Mouse (Mus musculus): ENCODE data around the gene Tada1. TPM values are rescaled to one million over a fixed set of nuclear protein-coding genes. Genes with fewer than 3 reads are reported as not detected.
A peak's percentile ranks its signal among the peaks of the same experiment; 100 is the strongest.

Tada1 gene
- polyA plus RNA-seq, 1 experiment from 2014 or later = 70.5 TPM

DNA sequence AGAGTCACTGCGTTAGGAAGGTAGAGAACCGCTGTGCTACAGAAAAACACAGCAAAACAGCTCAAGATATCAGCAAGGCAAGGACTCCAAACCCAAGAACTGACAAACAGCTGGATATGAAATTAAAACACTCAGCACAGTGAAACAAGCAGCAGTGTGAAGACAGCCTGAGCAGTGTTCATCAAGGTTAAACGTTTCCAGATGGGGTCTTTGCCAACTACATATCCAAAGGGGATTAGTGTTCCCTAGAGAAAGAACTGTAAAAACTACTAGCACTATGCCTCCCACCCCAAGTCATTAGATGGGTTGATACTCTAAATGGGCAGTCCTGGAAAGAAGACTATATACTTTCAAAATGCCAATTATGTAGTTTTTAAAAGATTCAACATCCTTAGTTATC, 29.6 kb upstream of the Tada1 start:
- Histone ChIP-seq H3K4me1 (ENCODE audit: control insufficient read depth, insufficient read depth, low read length) (no peaks in the 10 kb centered on the region), H3K27ac (ENCODE audit: low read depth, low read length) (no peak overlapping the region), H3K9me3 (ENCODE audit: control insufficient read depth, low read length) (no peaks in the 10 kb centered on the region), H3K9ac (ENCODE audit: low read length) (no peak overlapping the region), H3K4me2 (no peak overlapping the region), H3K4me3 (ENCODE audit: low read depth, low read length) (no peak overlapping the region), H3K27me3 (ENCODE audit: control insufficient read depth, insufficient read depth, low read length) (no peaks in the 10 kb centered on the region), H3K36me3 (ENCODE audit: control insufficient read depth, insufficient read depth, low read length) (no peaks in the 10 kb centered on the region)
- WGBS = 78% methylated on average over 3 of the region's 3 CpGs
- ATAC-seq (ENCODE audit: low FRiP score) = no peak
- peak; percentile 74 for DNase-seq (ENCODE audit: low spot score, missing footprints)

DNA sequence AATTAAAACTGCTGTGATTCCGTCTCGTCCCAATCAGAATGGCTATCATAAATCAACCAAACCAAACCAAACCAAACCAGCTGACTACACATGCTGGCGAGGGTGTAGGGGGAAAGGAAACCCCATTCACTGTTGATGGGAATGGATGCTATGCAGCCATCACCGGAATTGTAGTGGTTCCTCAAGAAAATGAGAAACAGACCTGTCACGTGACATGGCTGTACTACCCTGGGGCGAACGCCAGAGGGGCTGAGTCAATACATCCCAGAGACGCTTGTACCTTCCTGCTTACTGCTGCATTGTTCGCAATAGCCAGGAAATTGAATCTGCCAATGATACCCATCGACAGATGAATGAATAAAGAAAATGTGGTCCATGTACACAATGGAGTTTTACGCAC, 29.1 kb upstream of the Tada1 start:
- no peak overlapping the region for H3K4me3 ChIP-seq (ENCODE audit: low read depth, low read length)
- no peaks in the 10 kb centered on the region for H3K36me3 ChIP-seq (ENCODE audit: control insufficient read depth, insufficient read depth, low read length)
- ATAC-seq (ENCODE audit: low FRiP score) (no peak), DNase-seq (ENCODE audit: low spot score, missing footprints) (peak; percentile 72)
- H3K27ac ChIP-seq (ENCODE audit: low read depth, low read length) = no peak overlapping the region
- no peaks in the 10 kb centered on the region for H3K4me1 ChIP-seq (ENCODE audit: control insufficient read depth, insufficient read depth, low read length)
- H3K9ac ChIP-seq (ENCODE audit: low read length) = no peak overlapping the region
- 82% methylated on average over 11 of the region's 11 CpGs for WGBS
- H3K4me2 ChIP-seq = no peak overlapping the region
- H3K9me3 ChIP-seq (ENCODE audit: control insufficient read depth, low read length) = no peaks in the 10 kb centered on the region
- H3K27me3 ChIP-seq (ENCODE audit: control insufficient read depth, insufficient read depth, low read length) = no peaks in the 10 kb centered on the region

DNA sequence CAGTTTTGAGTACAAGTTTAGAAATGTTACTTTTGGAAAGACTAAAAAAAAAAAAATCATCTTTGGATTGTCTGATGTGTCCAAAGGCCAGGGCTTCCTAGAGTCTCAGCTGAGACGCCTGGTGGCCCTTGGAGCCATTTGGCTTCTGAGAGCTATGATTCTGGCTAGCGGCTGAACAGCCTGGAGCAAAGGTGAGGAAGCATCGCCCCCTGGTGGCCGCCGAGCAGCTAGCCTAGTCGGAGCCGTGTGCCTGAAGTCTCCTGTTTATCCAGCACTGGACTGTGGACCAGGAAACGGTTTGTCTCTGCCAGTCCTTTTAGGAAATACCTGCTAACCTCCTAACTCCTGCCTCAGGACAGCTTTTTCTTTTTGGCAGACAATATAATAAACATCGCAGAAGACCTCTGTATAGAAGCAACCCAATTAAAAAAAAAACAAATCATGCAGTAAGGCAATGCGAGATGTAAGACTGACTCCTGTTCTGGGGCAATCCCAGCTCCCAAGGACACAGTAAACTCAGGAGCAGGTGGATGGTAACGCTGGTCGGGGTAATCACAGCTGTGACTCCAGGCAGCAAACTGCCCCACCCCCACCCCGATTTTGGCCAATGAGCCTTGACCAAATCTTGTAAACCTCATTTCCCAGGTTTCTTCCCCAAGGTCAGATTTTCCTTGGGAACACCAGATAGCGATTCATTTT, 18.6 kb upstream of the Tada1 start:
- H3K4me1 ChIP-seq (ENCODE audit: control insufficient read depth, insufficient read depth, low read length) = no peaks in the 10 kb centered on the region
- WGBS = 26% methylated on average over 14 of the region's 14 CpGs
- ATAC-seq (ENCODE audit: low FRiP score) = peak; percentile 92

DNA sequence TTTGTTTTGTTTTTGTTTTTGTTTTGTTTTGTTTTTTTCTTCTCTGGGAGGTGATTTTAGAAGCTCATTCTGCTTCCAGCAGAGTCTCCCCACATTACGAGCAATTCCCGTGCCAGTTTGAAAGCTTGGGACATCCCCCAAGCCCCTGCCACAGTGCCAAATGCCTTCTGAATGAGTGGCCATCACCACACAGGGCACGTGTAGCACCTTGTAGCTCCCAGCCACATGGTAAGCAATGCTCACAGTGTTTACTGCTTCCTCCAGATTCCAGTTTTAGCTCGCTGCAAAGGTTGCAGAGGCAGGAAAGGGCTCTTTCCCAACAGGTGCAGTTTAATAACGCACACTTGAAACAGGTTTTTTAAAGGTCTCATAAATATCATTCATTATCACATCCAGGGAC, 18.0 kb upstream of the Tada1 start:
- no peak overlapping the region for H3K9ac ChIP-seq (ENCODE audit: low read length)
- H3K4me1 ChIP-seq (ENCODE audit: control insufficient read depth, insufficient read depth, low read length) = no peaks in the 10 kb centered on the region
- H3K36me3 ChIP-seq (ENCODE audit: control insufficient read depth, insufficient read depth, low read length) = no peaks in the 10 kb centered on the region
- H3K27ac ChIP-seq (ENCODE audit: low read depth, low read length) = no peak overlapping the region
- 78% methylated on average over 5 of the region's 5 CpGs for WGBS
- peak; percentile 80 for DNase-seq (ENCODE audit: low spot score, missing footprints)
- no peaks in the 10 kb centered on the region for H3K9me3 ChIP-seq (ENCODE audit: control insufficient read depth, low read length)
- H3K4me3 ChIP-seq (ENCODE audit: low read depth, low read length) = no peak overlapping the region
- H3K4me2 ChIP-seq = no peak overlapping the region
- H3K27me3 ChIP-seq (ENCODE audit: control insufficient read depth, insufficient read depth, low read length) = no peaks in the 10 kb centered on the region
- no peak for ATAC-seq (ENCODE audit: low FRiP score)

More for the DNA sequence above, 18.6 kb upstream of the Tada1 start:
- peak; percentile 93 for DNase-seq (ENCODE audit: low spot score, missing footprints)
- Histone ChIP-seq H3K9me3 (ENCODE audit: control insufficient read depth, low read length) (no peaks in the 10 kb centered on the region), H3K27ac (ENCODE audit: low read depth, low read length) (no peak overlapping the region), H3K4me3 (ENCODE audit: low read depth, low read length) (no peak overlapping the region), H3K9ac (ENCODE audit: low read length) (no peak overlapping the region), H3K36me3 (ENCODE audit: control insufficient read depth, insufficient read depth, low read length) (no peaks in the 10 kb centered on the region), H3K4me2 (no peak overlapping the region), H3K27me3 (ENCODE audit: control insufficient read depth, insufficient read depth, low read length) (no peaks in the 10 kb centered on the region)

DNA sequence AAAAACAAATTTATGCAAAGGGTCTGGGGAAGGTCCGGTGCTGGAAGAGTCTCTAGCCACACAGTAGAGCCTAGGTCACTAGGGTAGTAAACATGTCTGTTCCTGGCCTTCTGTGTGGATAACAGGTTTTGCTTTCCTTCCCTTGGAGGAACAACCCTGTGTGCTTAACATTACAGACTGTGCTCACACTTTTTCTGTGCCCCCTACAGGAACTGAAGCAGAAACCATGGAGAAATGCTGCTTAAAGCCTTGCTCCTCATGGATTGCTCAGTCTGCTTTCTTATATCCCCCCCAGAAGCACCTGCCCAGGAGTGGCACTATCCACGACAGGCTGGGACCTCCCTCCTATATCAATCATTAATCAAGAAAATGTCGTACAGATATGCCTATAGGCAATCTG, 17.1 kb upstream of the Tada1 start:
- 83% methylated on average over 3 of the region's 3 CpGs for WGBS
- no peak overlapping the region for H3K4me2 ChIP-seq
- H3K27ac ChIP-seq (ENCODE audit: low read depth, low read length) = no peak overlapping the region

DNA sequence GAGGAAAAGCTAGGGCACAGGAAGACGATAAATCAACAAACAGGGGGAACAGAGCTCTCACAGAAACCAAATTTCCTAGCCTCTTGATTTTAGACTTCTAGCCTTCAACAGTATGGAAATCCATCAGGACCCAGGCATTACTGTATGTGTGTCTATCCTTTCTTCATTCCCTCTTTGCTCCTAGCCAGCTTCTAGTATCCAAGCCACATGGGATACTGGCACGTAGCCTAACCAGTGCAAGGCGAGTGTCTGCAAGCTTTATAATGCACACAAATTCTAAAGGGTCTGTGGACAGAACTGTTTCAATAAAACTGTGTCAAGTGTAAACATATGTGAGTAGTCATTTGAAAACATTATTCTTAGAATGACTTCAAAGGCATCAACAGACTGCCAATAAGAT, 16.2 kb upstream of the Tada1 start:
- H3K36me3 ChIP-seq (ENCODE audit: control insufficient read depth, insufficient read depth, low read length) = no peaks in the 10 kb centered on the region
- no peaks in the 10 kb centered on the region for H3K27me3 ChIP-seq (ENCODE audit: control insufficient read depth, insufficient read depth, low read length)
- no peaks in the 10 kb centered on the region for H3K4me1 ChIP-seq (ENCODE audit: control insufficient read depth, insufficient read depth, low read length)
- H3K4me2 ChIP-seq = no peak overlapping the region
- no peak for ATAC-seq (ENCODE audit: low FRiP score)
- H3K27ac ChIP-seq (ENCODE audit: low read depth, low read length) = no peak overlapping the region
- no peaks in the 10 kb centered on the region for H3K9me3 ChIP-seq (ENCODE audit: control insufficient read depth, low read length)
- DNase-seq (ENCODE audit: low spot score, missing footprints) = no peak
- no peak overlapping the region for H3K9ac ChIP-seq (ENCODE audit: low read length)
- no peak overlapping the region for H3K4me3 ChIP-seq (ENCODE audit: low read depth, low read length)
- 87% methylated on average over 3 of the region's 3 CpGs for WGBS

More for the DNA sequence above, 17.1 kb upstream of the Tada1 start:
- no peak for ATAC-seq (ENCODE audit: low FRiP score)
- Histone ChIP-seq H3K4me1 (ENCODE audit: control insufficient read depth, insufficient read depth, low read length) (no peaks in the 10 kb centered on the region), H3K9me3 (ENCODE audit: control insufficient read depth, low read length) (no peaks in the 10 kb centered on the region), H3K4me3 (ENCODE audit: low read depth, low read length) (no peak overlapping the region), H3K9ac (ENCODE audit: low read length) (no peak overlapping the region), H3K27me3 (ENCODE audit: control insufficient read depth, insufficient read depth, low read length) (no peaks in the 10 kb centered on the region), H3K36me3 (ENCODE audit: control insufficient read depth, insufficient read depth, low read length) (no peaks in the 10 kb centered on the region)
- DNase-seq (ENCODE audit: low spot score, missing footprints) = peak; percentile 10

DNA sequence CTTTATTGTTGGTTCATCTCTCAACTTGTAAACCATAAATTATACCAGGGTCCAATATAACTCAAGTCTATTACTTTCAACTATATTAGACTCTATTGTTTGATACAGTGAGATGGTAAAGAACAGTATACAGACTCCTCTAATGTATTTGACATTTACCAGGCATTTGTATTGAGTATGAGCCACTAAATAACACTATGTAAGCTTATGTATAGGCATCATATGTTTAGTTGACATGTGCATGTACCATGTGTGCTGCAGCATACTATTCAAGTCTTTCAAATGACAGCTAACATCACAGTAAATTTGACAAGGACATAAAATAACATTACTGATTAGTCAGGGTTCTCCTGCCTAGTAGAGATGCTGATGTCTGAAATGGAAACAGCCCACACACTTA, 15.8 kb upstream of the Tada1 start:
- H3K9me3 ChIP-seq (ENCODE audit: control insufficient read depth, low read length) = no peaks in the 10 kb centered on the region
- H3K9ac ChIP-seq (ENCODE audit: low read length) = no peak overlapping the region
- DNase-seq (ENCODE audit: low spot score, missing footprints) (peak; percentile 59), ATAC-seq (ENCODE audit: low FRiP score) (no peak)
- H3K4me3 ChIP-seq (ENCODE audit: low read depth, low read length) = no peak overlapping the region
- no peak overlapping the region for H3K27ac ChIP-seq (ENCODE audit: low read depth, low read length)
- no peaks in the 10 kb centered on the region for H3K4me1 ChIP-seq (ENCODE audit: control insufficient read depth, insufficient read depth, low read length)
- H3K27me3 ChIP-seq (ENCODE audit: control insufficient read depth, insufficient read depth, low read length) = no peaks in the 10 kb centered on the region
- H3K36me3 ChIP-seq (ENCODE audit: control insufficient read depth, insufficient read depth, low read length) = no peaks in the 10 kb centered on the region
- H3K4me2 ChIP-seq = no peak overlapping the region

DNA sequence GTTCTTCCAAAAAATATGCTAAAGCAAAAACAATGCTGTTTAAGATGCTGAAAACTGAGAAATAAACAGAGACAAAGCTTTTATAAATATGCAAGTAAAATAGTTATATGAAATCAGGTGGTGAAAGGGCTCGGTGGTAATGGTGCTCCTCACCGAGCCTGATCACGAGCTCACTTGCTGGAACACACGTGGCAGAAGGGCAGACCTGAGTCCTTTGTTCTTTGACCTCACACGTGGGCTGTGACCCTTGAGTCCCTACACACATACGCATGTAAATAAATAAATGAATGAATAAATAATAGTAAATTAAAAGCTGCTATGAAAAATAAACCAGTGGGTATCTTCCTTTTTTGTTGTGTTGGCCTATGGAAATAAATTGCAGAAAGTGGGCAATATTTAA, 1.7 kb upstream of the Tada1 start:
- 82% methylated on average over 6 of the region's 6 CpGs for WGBS
- no peak for ATAC-seq (ENCODE audit: low FRiP score)

DNA sequence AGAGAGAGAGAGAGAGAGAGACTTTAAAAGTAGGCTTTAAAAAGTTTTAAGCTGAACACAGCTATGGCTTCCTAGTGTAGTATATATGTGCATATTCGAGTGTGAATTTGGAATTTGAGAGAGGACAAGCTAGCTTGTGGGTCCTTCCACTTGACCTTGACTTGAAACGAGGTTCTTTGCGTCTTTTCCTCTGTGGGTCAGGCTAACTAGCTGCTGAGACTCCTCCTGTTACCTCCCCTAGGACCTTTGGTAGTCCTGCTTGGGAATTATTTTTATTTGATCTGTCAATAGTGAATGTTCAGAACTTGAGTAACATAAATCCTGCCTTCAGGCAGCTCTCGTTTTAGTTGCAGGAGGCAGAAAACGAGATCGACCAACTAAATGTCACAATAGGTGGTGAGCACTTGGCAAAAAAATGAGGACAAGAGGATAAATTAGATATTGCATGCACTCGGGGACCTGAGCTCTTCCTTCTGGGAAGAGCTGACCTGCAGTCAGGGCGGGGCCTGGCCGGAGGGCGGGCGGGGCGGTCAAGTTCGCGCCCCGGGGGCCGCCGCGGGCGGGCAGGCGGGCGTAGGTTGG, 375 bp upstream of the Tada1 start:
- Histone ChIP-seq H3K36me3 (ENCODE audit: control insufficient read depth, insufficient read depth, low read length) (0 out of 2 replicates have a peak, but pooled peaks cover 3% of the 10 kb centered on the region), H3K4me2 (peak overlapping the region; percentile 69), H3K9ac (ENCODE audit: low read length) (peak overlapping the region; percentile 79), H3K4me1 (ENCODE audit: control insufficient read depth, insufficient read depth, low read length) (peaks cover 17% of the 10 kb centered on the region), H3K27me3 (ENCODE audit: control insufficient read depth, insufficient read depth, low read length) (no peaks in the 10 kb centered on the region), H3K27ac (ENCODE audit: low read depth, low read length) (peak overlapping the region; percentile 30; the same call in 1 of the 2 replicates), H3K9me3 (ENCODE audit: control insufficient read depth, low read length) (no peaks in the 10 kb centered on the region), H3K4me3 (ENCODE audit: low read depth, low read length) (peak overlapping the region; percentile 95)
- 6% methylated on average over 20 of the region's 21 CpGs for WGBS
- ATAC-seq (ENCODE audit: low FRiP score) (peak; percentile 1), DNase-seq (ENCODE audit: low spot score, missing footprints) (peak; percentile 93)

More for the DNA sequence above, 1.7 kb upstream of the Tada1 start:
- no peaks in the 10 kb centered on the region for H3K9me3 ChIP-seq (ENCODE audit: control insufficient read depth, low read length)
- DNase-seq (ENCODE audit: low spot score, missing footprints) = peak; percentile 64
- peaks cover 17% of the 10 kb centered on the region for H3K4me1 ChIP-seq (ENCODE audit: control insufficient read depth, insufficient read depth, low read length)
- no peaks in the 10 kb centered on the region for H3K36me3 ChIP-seq (ENCODE audit: control insufficient read depth, insufficient read depth, low read length)
- H3K27me3 ChIP-seq (ENCODE audit: control insufficient read depth, insufficient read depth, low read length) = no peaks in the 10 kb centered on the region
- no peak overlapping the region for H3K9ac ChIP-seq (ENCODE audit: low read length)
- no peak overlapping the region for H3K4me3 ChIP-seq (ENCODE audit: low read depth, low read length)
- no peak overlapping the region for H3K27ac ChIP-seq (ENCODE audit: low read depth, low read length)
- no peak overlapping the region for H3K4me2 ChIP-seq
